Mouse (Mus musculus) embryonic facial prominence, embryonic 14.5 days (tissue): ENCODE data around the gene Cacna1c. TPM values are rescaled to one million over a fixed set of nuclear protein-coding genes. Genes with fewer than 3 reads are reported as not detected.
A peak's percentile ranks its signal among the peaks of the same experiment; 100 is the strongest.

Experiments
- ATAC-seq: fragments of 200-750 bp; cut with Nextera tagmentation; 2 replicates; pipeline ENCODE4 v1.8.0; 2017; ENCODE audit warnings: low read depth, moderate number of reproducible peaks, moderate TSS enrichment
- DNase-seq: peaks from one replicate; pipeline ENCODE4 v3.0.0-alpha.2; 2015; ENCODE audit warnings: low spot score
- H3K27ac ChIP-seq: fragments of 300-500 bp; sonication (generic); replicated peaks from 2 replicates; pipeline ENCODE4 v1.5.1; 2014; ENCODE audit warnings: low read depth, mild to moderate bottlenecking, low read length, moderate library complexity
- H3K27me3 ChIP-seq: fragments of 300-500 bp; sonication (generic); replicated peaks from 2 replicates; pipeline ENCODE4 v1.6.1; 2014; ENCODE audit warnings: low read length; ENCODE audit not compliant: control insufficient read depth, insufficient read depth
- H3K36me3 ChIP-seq: fragments of 300-500 bp; sonication (generic); 2 replicates; pipeline ENCODE4 v1.6.1; 2014; ENCODE audit warnings: low read length, mixed read lengths; ENCODE audit not compliant: control insufficient read depth, insufficient read depth
- H3K4me1 ChIP-seq: fragments of 300-500 bp; sonication (generic); 2 replicates; pipeline ENCODE4 v1.6.1; 2014; ENCODE audit warnings: antibody characterized with exemption, low read length; ENCODE audit not compliant: control insufficient read depth, insufficient read depth
- H3K4me2 ChIP-seq: fragments of 300-500 bp; sonication (generic); 2 replicates; pipeline ENCODE4 v1.6.1; 2014; ENCODE audit warnings: low read depth, mild to moderate bottlenecking, low read length, moderate library complexity, mixed read lengths
- H3K4me3 ChIP-seq: fragments of 300-500 bp; sonication (generic); 2 replicates; pipeline ENCODE4 v1.5.1; 2014; ENCODE audit warnings: low read depth, mild to moderate bottlenecking, low read length
- H3K9ac ChIP-seq: fragments of 300-500 bp; sonication (generic); 2 replicates; pipeline ENCODE4 v1.6.1; 2014; ENCODE audit warnings: low read depth, mild to moderate bottlenecking, low read length, moderate library complexity, mixed read lengths
- H3K9me3 ChIP-seq: fragments of 300-500 bp; sonication (generic); 2 replicates; pipeline ENCODE4 v1.6.1; 2016; ENCODE audit warnings: low read length; ENCODE audit not compliant: control insufficient read depth
- WGBS: fragments of 180-500 bp; shearing (Covaris S2); extraction: QIAGEN DNeasy Blood & Tissue Kit; methylation state at CpG from one replicate; pipeline ENCODE4 v1.1.7; 2014; 5-methylcytosine and 5-hydroxymethylcytosine counted together
- polyA plus RNA-seq: library from polyadenylated mRNA; unstranded; fragments of >200 nt; fragmentation: Nextera tagmentation; extraction: Ambion mirVana; gene quantifications from 2 replicates; pipeline ENCODE4 v1.2.1, GENCODE M21; 2014

Cacna1c gene
- polyA plus RNA-seq, 1 experiment from 2014 or later = 4.8 TPM

DNA sequence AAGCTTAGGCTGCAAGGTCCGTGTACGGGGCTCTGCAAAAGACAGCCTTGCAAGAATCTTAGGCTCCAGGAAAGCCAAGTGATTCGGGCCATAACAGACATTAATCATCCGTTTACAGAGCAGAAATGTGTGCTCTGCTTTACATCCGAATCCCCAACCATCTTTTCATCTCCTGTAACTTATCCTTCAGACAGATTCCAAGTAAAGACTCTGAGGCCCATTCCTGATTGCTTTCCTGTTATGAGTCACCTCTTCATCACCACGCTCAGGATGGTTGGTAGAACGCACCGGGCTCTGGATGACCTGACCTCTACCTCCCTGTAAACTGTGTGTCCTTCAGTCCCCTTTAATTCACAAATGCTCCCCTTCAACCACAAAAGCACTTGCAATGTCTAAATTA, 175.0 kb downstream of the Cacna1c start:
- Histone ChIP-seq H3K4me1 (peaks cover 21% of the 10 kb centered on the region), H3K9ac (no peak overlapping the region), H3K36me3 (no peaks in the 10 kb centered on the region), H3K9me3 (no peaks in the 10 kb centered on the region), H3K4me2 (no peak overlapping the region), H3K27ac (no peak overlapping the region), H3K27me3 (no peaks in the 10 kb centered on the region), H3K4me3 (no peak overlapping the region)
- 62% methylated on average over 8 of the region's 8 CpGs for WGBS
- ATAC-seq (no peak), DNase-seq (peak; percentile 23)

DNA sequence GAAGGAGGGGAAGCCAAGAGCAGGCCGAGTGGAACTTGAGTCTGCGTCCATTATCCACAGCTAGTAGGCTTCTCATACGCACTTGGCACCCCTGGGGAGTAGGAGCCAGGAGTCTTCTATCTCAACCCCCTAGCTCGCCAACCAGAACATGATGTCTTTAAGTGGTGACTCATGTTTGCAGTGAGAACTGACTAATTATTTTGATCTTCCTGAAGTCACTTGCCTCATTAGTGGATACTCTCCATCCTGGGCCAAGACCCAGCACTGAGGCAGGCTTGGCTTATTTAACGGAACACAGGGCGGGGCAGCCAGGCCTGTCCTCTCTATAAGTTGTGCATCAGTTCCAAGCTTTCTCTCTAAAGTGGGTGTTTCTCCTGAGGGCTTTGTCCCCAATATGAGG, 177.3 kb downstream of the Cacna1c start:
- Histone ChIP-seq H3K36me3 (no peaks in the 10 kb centered on the region), H3K9me3 (no peaks in the 10 kb centered on the region), H3K4me1 (peaks cover 26% of the 10 kb centered on the region), H3K4me2 (no peak overlapping the region), H3K27ac (no peak overlapping the region), H3K4me3 (no peak overlapping the region), H3K9ac (no peak overlapping the region), H3K27me3 (no peaks in the 10 kb centered on the region)
- WGBS = 82% methylated on average over 6 of the region's 6 CpGs
- ATAC-seq (no peak), DNase-seq (no peak)

- H3K9ac ChIP-seq = no peak overlapping the region
- H3K4me2 ChIP-seq = no peak overlapping the region
- H3K4me1 ChIP-seq = peaks cover 26% of the 10 kb centered on the region
- no peaks in the 10 kb centered on the region for H3K27me3 ChIP-seq
- H3K4me3 ChIP-seq = no peak overlapping the region
- no peak overlapping the region for H3K27ac ChIP-seq
- no peaks in the 10 kb centered on the region for H3K9me3 ChIP-seq
- WGBS = 96% methylated on average over 2 of the region's 2 CpGs
- ATAC-seq = no peak
- H3K36me3 ChIP-seq = no peaks in the 10 kb centered on the region
- DNase-seq = no peak
These were observed 178.0 kb downstream of the Cacna1c start for GRCm38 (mm10) chr6:119018256-119018655.

- ATAC-seq = no peak
- H3K4me1 ChIP-seq = peaks cover 26% of the 10 kb centered on the region
- no peaks in the 10 kb centered on the region for H3K36me3 ChIP-seq
- H3K4me3 ChIP-seq = no peak overlapping the region
- H3K27ac ChIP-seq = peak overlapping the region; percentile 22; the same call in 1 of the 2 replicates
- peak; percentile 73 for DNase-seq
- H3K27me3 ChIP-seq = no peaks in the 10 kb centered on the region
- H3K9ac ChIP-seq = no peak overlapping the region
- no peaks in the 10 kb centered on the region for H3K9me3 ChIP-seq
- WGBS = 52% methylated on average over 10 of the region's 10 CpGs
- no peak overlapping the region for H3K4me2 ChIP-seq
These were observed 178.7 kb downstream of the Cacna1c start for GRCm38 (mm10) chr6:119017498-119017897.

DNA sequence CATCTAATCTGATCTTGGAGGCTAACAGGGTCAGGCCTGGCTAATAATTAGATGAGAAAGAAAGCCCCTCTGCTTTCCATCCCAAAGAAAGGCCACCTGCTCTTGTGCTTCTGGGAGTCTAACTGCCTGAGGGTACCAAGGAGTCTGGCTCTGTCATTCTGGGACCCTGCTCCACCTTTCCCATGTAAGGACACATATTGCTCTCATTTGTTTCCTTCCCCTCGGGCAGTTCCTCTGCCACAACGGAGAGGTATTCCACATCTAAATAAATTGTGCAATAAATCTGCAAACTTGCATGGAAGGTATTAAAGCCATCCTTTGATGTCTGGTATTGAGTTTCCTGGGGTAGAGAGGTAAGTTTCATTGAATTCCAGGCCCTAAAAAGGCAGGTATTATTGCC, 180.9 kb downstream of the Cacna1c start:
- no peak overlapping the region for H3K4me2 ChIP-seq
- ATAC-seq (no peak), DNase-seq (no peak)
- 25% methylated on average over 2 of the region's 2 CpGs for WGBS
- H3K27ac ChIP-seq = no peak overlapping the region
- no peaks in the 10 kb centered on the region for H3K9me3 ChIP-seq
- H3K9ac ChIP-seq = no peak overlapping the region
- H3K4me3 ChIP-seq = no peak overlapping the region
- no peaks in the 10 kb centered on the region for H3K27me3 ChIP-seq
- no peaks in the 10 kb centered on the region for H3K36me3 ChIP-seq
- peaks cover 16% of the 10 kb centered on the region; the same call in 1 of the 2 replicates for H3K4me1 ChIP-seq

DNA sequence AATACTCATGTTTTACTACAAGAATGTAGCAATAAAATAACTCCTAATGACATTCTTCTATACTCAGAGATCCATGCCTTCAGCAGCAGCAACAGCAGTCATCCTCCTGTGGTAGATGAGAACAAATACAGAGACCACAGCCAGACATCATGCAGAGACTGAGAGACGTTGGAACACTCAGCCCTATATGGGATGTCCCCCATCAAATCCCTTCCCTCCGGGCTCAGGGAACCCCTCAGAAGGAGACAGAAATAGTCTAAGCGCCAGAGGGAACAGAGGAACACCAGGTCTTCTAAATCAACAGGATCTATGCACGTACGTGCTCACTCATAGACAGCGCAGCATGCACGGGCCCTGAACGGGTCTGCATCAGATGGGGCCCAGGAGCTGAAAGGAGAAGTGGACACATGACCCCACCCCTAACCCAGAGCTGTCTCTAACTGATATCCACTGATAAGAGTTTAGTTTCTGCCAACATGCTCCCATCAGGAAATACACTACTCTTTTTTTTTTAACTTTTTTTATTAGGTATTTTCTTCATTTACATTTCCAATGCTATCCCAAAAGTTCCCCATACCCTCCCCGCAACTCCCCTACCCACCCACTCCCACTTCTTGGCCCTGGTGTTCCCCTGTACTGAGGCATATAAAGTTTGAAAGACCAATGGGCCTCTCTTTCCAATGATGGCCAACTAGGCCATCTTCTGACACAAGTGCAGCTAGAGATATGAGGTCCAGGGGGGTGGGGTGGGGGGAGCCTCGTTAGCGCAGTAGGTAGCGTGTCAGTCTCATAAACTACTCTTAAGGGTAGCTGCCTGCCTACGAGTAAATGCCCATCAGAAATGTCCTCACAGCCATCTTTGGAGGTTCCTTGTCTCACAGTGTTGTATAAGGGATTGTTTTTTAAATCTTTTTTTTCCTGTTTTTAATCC, 182.8 kb downstream of the Cacna1c start:
- DNase-seq = no peak
- WGBS = 86% methylated on average over 13 of the region's 13 CpGs
- ATAC-seq = no peak
- Histone ChIP-seq H3K27ac (no peak overlapping the region), H3K9ac (no peak overlapping the region), H3K4me1 (peaks cover 22% of the 10 kb centered on the region), H3K27me3 (no peaks in the 10 kb centered on the region), H3K36me3 (no peaks in the 10 kb centered on the region), H3K4me2 (no peak overlapping the region), H3K9me3 (no peaks in the 10 kb centered on the region), H3K4me3 (no peak overlapping the region)

- H3K9ac ChIP-seq = no peak overlapping the region
- no peaks in the 10 kb centered on the region for H3K27me3 ChIP-seq
- peaks cover 15% of the 10 kb centered on the region for H3K4me1 ChIP-seq
- H3K36me3 ChIP-seq = no peaks in the 10 kb centered on the region
- H3K27ac ChIP-seq = peak overlapping the region; percentile 39; the same call in 1 of the 2 replicates
- ATAC-seq (0 out of 2 replicates have a peak, but pooled peaks have one; percentile 47), DNase-seq (peak; percentile 64)
- H3K4me2 ChIP-seq = no peak overlapping the region
- no peak overlapping the region for H3K4me3 ChIP-seq
- WGBS = 26% methylated on average over 3 of the region's 3 CpGs
- no peaks in the 10 kb centered on the region for H3K9me3 ChIP-seq
These were observed 185.3 kb downstream of the Cacna1c start for GRCm38 (mm10) chr6:119010875-119011274.

GRCm38 (mm10) chr6:119009526-119009925, 186.7 kb downstream of the Cacna1c start:
- Histone ChIP-seq H3K4me2 (no peak overlapping the region), H3K27ac (no peak overlapping the region), H3K27me3 (no peaks in the 10 kb centered on the region), H3K9me3 (no peaks in the 10 kb centered on the region), H3K4me3 (no peak overlapping the region), H3K36me3 (no peaks in the 10 kb centered on the region), H3K9ac (no peak overlapping the region), H3K4me1 (peaks cover 12% of the 10 kb centered on the region)
- ATAC-seq = no peak
- 80% methylated on average over 7 of the region's 7 CpGs for WGBS
- no peak for DNase-seq
